Mouse (Mus musculus): Measurements from ENCODE around the gene Tbc1d7. TPM values are rescaled to one million over a fixed set of nuclear protein-coding genes. Genes with fewer than 3 reads are reported as not detected.

The Tbc1d7 gene
- polyA plus RNA-seq, 1 experiment from 2014 or later: 49.9 TPM

DNA sequence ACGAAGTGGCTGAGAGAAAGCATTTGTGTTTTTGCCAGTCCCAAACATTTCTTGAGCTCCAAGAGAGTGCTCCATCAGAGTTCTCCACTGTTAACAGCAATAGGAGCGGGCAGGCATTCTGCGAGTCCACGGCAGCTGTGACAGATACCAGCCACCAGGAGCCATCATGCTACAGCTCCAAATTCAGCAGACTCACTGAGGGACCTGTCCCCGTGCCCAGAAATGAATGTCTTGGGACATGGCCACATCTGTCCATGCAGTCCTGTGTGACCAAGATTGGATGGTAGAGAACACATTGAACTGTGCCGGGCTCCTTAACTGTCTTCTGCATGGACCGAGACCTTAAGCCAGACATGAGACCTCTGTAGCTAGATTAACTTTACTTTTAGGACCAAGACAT, 31.9 kb upstream of the Tbc1d7 start:
- Histone ChIP-seq H3K27ac (ENCODE audit: low read depth) (peak overlapping the region; percentile 45; the same call in 1 of the 2 replicates), H3K36me3 (ENCODE audit: insufficient read depth) (no peaks in the 10 kb centered on the region)
- peak; percentile 56 for ATAC-seq (ENCODE audit: insufficient read depth)

DNA sequence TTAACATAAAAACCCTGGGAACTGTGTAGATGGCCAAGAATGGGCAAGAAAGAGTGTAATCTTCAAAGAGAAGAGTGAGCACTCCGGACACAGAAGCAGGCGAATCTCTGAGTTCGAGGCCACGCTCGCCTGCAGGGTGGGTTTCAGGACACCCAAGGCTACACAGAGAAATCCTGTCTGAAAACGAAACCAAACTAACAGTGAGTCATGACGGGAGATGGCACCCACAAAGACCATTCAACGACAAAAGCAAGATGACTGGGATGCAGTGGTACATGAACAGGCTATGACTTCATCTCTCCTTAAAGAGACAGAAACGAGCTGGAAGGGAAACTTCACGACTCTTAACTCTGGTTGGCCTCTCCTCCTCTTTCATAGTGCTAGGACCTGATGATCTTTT, 31.1 kb upstream of the Tbc1d7 start:
- TF ChIP-seq CTCF (IDR thresholded peaks at IDR 0.05; ENCODE audit: low read depth): no peak
- H3K27ac ChIP-seq (ENCODE audit: low read depth): no peak overlapping the region
- H3K9me3 ChIP-seq (ENCODE audit: low read depth, low read length): no peaks in the 10 kb centered on the region
- H3K4me1 ChIP-seq (ENCODE audit: insufficient read depth): peaks cover 15% of the 10 kb centered on the region
- ATAC-seq (ENCODE audit: insufficient read depth) (no peak), DNase-seq (no peak)
- no peak overlapping the region for H3K4me2 ChIP-seq
- H3K4me3 ChIP-seq (ENCODE audit: low read depth, low read length): no peak overlapping the region
- no peaks in the 10 kb centered on the region for H3K36me3 ChIP-seq (ENCODE audit: insufficient read depth)
- no peaks in the 10 kb centered on the region for H3K27me3 ChIP-seq (ENCODE audit: insufficient read depth, low read length)
- WGBS: 86% methylated on average over 10 of the region's 10 CpGs
- H3K9ac ChIP-seq: no peak overlapping the region

More for the DNA sequence above, 31.9 kb upstream of the Tbc1d7 start:
- TF ChIP-seq CTCF (IDR thresholded peaks at IDR 0.05; ENCODE audit: low read depth): peak; percentile 43
- H3K9ac ChIP-seq: no peak overlapping the region
- H3K4me3 ChIP-seq (ENCODE audit: low read depth, low read length): no peak overlapping the region
- DNase-seq: no peak
- no peaks in the 10 kb centered on the region for H3K9me3 ChIP-seq (ENCODE audit: low read depth, low read length)
- no peaks in the 10 kb centered on the region for H3K27me3 ChIP-seq (ENCODE audit: insufficient read depth, low read length)
- WGBS: 74% methylated on average over 7 of the region's 7 CpGs
- peaks cover 15% of the 10 kb centered on the region for H3K4me1 ChIP-seq (ENCODE audit: insufficient read depth)
- no peak overlapping the region for H3K4me2 ChIP-seq

DNA sequence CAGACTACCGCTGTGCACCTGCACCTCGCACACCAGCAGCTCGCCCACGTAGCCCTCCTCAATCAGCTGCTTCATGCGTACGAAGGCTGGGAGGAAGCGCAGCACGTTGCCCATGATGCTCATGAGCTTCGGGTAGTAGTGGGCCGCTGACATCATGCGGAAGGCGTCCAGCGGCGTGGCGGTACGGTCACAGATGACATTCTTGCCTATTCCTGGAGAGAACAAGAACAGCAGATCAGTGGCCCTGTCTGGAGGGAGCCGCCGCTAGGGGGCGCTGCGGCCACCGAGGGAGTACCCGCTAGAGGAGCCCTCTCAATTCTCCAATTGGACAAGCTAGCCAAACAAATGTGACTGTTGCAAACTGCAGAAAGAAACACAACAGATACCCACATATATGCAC, 29.7 kb upstream of the Tbc1d7 start:
- TF ChIP-seq CTCF (IDR thresholded peaks at IDR 0.05; ENCODE audit: low read depth): peak; percentile 73
- no peak overlapping the region for H3K4me3 ChIP-seq (ENCODE audit: low read depth, low read length)
- no peak overlapping the region for H3K27ac ChIP-seq (ENCODE audit: low read depth)
- peaks cover 21% of the 10 kb centered on the region for H3K4me1 ChIP-seq (ENCODE audit: insufficient read depth)
- 45% methylated on average over 22 of the region's 22 CpGs for WGBS
- ATAC-seq (ENCODE audit: insufficient read depth): no peak
- H3K9me3 ChIP-seq (ENCODE audit: low read depth, low read length): no peaks in the 10 kb centered on the region
- no peaks in the 10 kb centered on the region for H3K36me3 ChIP-seq (ENCODE audit: insufficient read depth)
- H3K27me3 ChIP-seq (ENCODE audit: insufficient read depth, low read length): no peaks in the 10 kb centered on the region
- DNase-seq: peak; percentile 67
- H3K9ac ChIP-seq: no peak overlapping the region
- H3K4me2 ChIP-seq: no peak overlapping the region

DNA sequence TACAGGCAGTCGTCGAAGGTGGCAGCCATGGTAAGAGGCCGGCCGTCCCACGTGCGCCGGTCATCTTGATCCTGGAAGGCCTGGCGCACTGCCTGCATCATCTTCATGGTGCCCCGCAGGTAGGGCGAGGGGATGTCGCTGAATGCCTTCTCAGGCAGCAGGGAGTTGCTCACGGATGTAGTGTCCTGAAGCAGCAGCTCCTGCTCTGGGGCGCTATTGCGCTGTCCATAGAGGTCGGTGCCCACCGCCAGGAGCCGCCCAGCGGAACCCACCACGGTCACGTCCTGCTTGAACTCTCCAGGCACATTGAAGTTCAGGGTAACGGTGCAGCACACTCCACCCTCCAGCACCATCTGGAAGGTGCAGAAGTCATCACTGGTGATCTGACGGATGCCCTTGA, 29.2 kb upstream of the Tbc1d7 start:
- Histone ChIP-seq H3K4me2 (no peak overlapping the region), H3K9ac (no peak overlapping the region), H3K36me3 (ENCODE audit: insufficient read depth) (no peaks in the 10 kb centered on the region), H3K9me3 (ENCODE audit: low read depth, low read length) (no peaks in the 10 kb centered on the region), H3K4me3 (ENCODE audit: low read depth, low read length) (no peak overlapping the region), H3K4me1 (ENCODE audit: insufficient read depth) (peaks cover 25% of the 10 kb centered on the region), H3K27ac (ENCODE audit: low read depth) (no peak overlapping the region), H3K27me3 (ENCODE audit: insufficient read depth, low read length) (no peaks in the 10 kb centered on the region)
- WGBS: 72% methylated on average over 22 of the region's 22 CpGs
- no peak for ATAC-seq (ENCODE audit: insufficient read depth)
- peak; percentile 38; the same call in 1 of the 2 replicates for TF ChIP-seq CTCF (IDR thresholded peaks at IDR 0.05; ENCODE audit: low read depth)
- no peak for DNase-seq

DNA sequence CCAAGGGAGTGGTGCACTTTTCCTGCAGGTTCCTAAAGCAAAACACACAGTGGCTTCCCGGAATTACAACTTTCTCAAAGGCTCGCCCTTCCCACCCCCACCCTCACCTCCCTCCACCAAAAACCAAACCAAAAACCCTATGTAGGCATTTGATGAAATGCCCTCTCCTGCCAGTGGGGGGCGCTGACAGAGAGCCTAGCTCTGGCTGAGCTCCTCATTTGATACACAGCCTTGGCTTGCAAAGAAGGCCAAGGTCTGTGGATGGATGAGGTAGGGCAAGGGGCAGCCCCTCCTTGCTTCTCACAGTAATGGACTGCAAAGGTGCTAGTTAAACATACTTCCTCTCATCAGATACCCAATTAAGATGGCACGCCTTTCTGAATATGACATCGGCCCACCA, 28.4 kb upstream of the Tbc1d7 start:
- ATAC-seq (ENCODE audit: insufficient read depth) (no peak), DNase-seq (peak; percentile 52)
- 64% methylated on average over 5 of the region's 5 CpGs for whole genome bisulfite sequencing
- H3K36me3 ChIP-seq (ENCODE audit: insufficient read depth): no peaks in the 10 kb centered on the region
- H3K4me2 ChIP-seq: no peak overlapping the region
- H3K4me3 ChIP-seq (ENCODE audit: low read depth, low read length): no peak overlapping the region
- H3K27ac ChIP-seq (ENCODE audit: low read depth): no peak overlapping the region
- TF ChIP-seq CTCF (IDR thresholded peaks at IDR 0.05; ENCODE audit: low read depth): peak; percentile 61
- no peaks in the 10 kb centered on the region for H3K9me3 ChIP-seq (ENCODE audit: low read depth, low read length)
- H3K27me3 ChIP-seq (ENCODE audit: insufficient read depth, low read length): no peaks in the 10 kb centered on the region
- no peak overlapping the region for H3K9ac ChIP-seq
- H3K4me1 ChIP-seq (ENCODE audit: insufficient read depth): peaks cover 25% of the 10 kb centered on the region

DNA sequence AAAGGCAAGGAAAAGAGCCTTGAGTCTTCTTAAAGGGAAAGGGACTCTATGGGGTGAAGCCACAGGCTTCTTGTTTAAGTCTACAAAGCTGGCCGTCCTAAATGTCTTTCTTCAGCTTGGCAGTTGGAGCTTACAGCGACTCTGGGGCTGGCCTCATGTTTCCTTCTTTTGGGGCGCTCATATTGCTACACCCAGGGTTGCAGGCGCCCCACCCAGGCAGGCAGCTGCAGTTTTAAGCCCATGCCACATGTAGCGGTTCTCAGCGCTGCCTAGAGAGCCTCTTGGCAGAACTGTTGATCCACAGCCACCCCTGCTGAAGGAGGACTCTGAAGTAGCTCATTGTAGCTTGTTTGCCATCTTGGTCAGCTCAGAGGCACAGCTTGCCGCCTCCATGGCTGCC, 28.0 kb upstream of the Tbc1d7 start:
- DNase-seq (no peak), ATAC-seq (ENCODE audit: insufficient read depth) (no peak)
- Histone ChIP-seq H3K36me3 (ENCODE audit: insufficient read depth) (no peaks in the 10 kb centered on the region), H3K4me1 (ENCODE audit: insufficient read depth) (peaks cover 25% of the 10 kb centered on the region), H3K9ac (no peak overlapping the region), H3K4me2 (no peak overlapping the region), H3K9me3 (ENCODE audit: low read depth, low read length) (no peaks in the 10 kb centered on the region), H3K27ac (ENCODE audit: low read depth) (no peak overlapping the region), H3K27me3 (ENCODE audit: insufficient read depth, low read length) (no peaks in the 10 kb centered on the region), H3K4me3 (ENCODE audit: low read depth, low read length) (no peak overlapping the region)
- TF ChIP-seq CTCF (IDR thresholded peaks at IDR 0.05; ENCODE audit: low read depth): no peak
- 73% methylated on average over 7 of the region's 7 CpGs for WGBS

DNA sequence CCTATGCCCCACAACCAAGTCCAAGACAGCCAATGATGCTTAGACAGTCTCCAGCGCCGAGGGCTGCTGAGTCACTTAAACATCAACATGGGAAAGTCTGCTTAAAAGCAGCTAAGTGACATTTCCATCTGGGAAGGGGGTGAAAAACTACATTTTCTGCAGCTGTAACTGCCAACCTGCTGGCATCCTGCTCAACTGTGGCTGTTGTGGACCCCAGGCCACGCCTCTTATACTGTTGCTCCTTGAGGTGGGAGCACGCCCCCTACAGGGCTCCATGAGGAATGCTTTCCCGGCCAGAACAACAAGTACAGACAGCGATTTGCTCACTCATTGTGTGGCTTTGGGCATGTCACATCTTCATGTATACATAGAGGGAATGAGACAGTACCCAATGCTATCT, 25.9 kb upstream of the Tbc1d7 start:
- no peak for ATAC-seq (ENCODE audit: insufficient read depth)
- no peak overlapping the region for H3K9ac ChIP-seq
- no peak; the same call in 1 of the 2 replicates for TF ChIP-seq CTCF (IDR thresholded peaks at IDR 0.05; ENCODE audit: low read depth)
- H3K4me3 ChIP-seq (ENCODE audit: low read depth, low read length): no peak overlapping the region
- H3K9me3 ChIP-seq (ENCODE audit: low read depth, low read length): no peaks in the 10 kb centered on the region
- WGBS: 68% methylated on average over 6 of the region's 6 CpGs
- no peak overlapping the region for H3K27ac ChIP-seq (ENCODE audit: low read depth)
- no peak for DNase-seq
- no peak overlapping the region for H3K4me2 ChIP-seq
- H3K4me1 ChIP-seq (ENCODE audit: insufficient read depth): peaks cover 17% of the 10 kb centered on the region
- H3K36me3 ChIP-seq (ENCODE audit: insufficient read depth): no peaks in the 10 kb centered on the region
- no peaks in the 10 kb centered on the region for H3K27me3 ChIP-seq (ENCODE audit: insufficient read depth, low read length)

DNA sequence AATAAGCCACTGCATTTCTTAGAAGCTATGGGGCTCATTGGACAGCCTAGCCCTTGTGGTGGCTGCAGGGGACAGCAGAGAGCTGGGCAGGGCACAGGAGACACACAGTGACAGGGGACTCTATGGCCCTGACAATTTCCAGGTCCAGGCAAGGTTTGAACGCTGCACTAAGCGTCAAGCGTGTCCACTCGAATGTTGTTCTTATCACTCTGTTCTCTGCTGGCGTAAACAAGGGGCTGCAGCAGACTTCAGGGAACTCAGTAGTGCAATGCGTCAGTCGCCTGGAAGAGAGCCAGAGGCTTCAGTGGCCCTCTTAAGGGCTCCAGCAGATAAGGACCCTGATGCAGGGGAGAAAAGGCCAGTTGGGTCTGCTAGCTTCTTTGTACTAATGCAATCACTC, 24.7 kb upstream of the Tbc1d7 start:
- Histone ChIP-seq H3K4me2 (0 out of 2 replicates have a peak overlapping the region, but pooled peaks have one; percentile 15), H3K36me3 (ENCODE audit: insufficient read depth) (no peaks in the 10 kb centered on the region), H3K27me3 (ENCODE audit: insufficient read depth, low read length) (no peaks in the 10 kb centered on the region), H3K27ac (ENCODE audit: low read depth) (no peak overlapping the region; the same call in 1 of the 2 replicates), H3K4me1 (ENCODE audit: insufficient read depth) (peaks cover 29% of the 10 kb centered on the region), H3K4me3 (ENCODE audit: low read depth, low read length) (no peak overlapping the region), H3K9me3 (ENCODE audit: low read depth, low read length) (no peaks in the 10 kb centered on the region), H3K9ac (no peak overlapping the region)
- ATAC-seq (ENCODE audit: insufficient read depth) (peak; percentile 31; the same call in 1 of the 2 replicates), DNase-seq (peak; percentile 77)
- peak; percentile 62 for TF ChIP-seq CTCF (IDR thresholded peaks at IDR 0.05; ENCODE audit: low read depth)
- WGBS: 7% methylated on average over 7 of the region's 7 CpGs

Data from lung, embryonic 14.5 days (tissue).